Mouse (Mus musculus) embryonic facial prominence, embryonic 11.5 days (tissue): Measurements from ENCODE around the gene Taf4. TPM values are rescaled to one million over a fixed set of nuclear protein-coding genes. Genes with fewer than 3 reads are reported as not detected.

ENCODE experiments used
- ATAC-seq: fragments of 200-750 bp; cut with Nextera tagmentation; replicated peaks from 2 replicates; pipeline ENCODE4 v1.8.0; 2017; ENCODE audit warnings: low read depth; ENCODE audit not compliant: insufficient number of reproducible peaks, low FRiP score, low TSS enrichment
- DNase-seq: peaks from one replicate; pipeline ENCODE4 v3.0.0-alpha.2; 2015; ENCODE audit warnings: low spot score
- H3K27ac ChIP-seq: fragments of 300-500 bp; sonication (generic); replicated peaks from 2 replicates; pipeline ENCODE4 v1.5.1; 2014; ENCODE audit warnings: mild to moderate bottlenecking, low read depth, low read length, control low read depth
- H3K27me3 ChIP-seq: fragments of 300-500 bp; sonication (generic); 2 replicates; pipeline ENCODE4 v1.6.1; 2014; ENCODE audit warnings: mild to moderate bottlenecking, low read length, moderate library complexity, mixed read lengths; ENCODE audit not compliant: control insufficient read depth, insufficient read depth
- H3K36me3 ChIP-seq: fragments of 300-500 bp; sonication (generic); replicated peaks from 2 replicates; pipeline ENCODE4 v1.6.1; 2014; ENCODE audit warnings: low read depth, mild to moderate bottlenecking, low read length, moderate library complexity, mixed read lengths; ENCODE audit not compliant: control insufficient read depth, insufficient read depth
- H3K4me1 ChIP-seq: fragments of 300-500 bp; sonication (generic); 2 replicates; pipeline ENCODE4 v1.6.1; 2014; ENCODE audit warnings: low read length, mixed read lengths; ENCODE audit not compliant: control insufficient read depth, insufficient read depth
- H3K4me2 ChIP-seq: fragments of 300-500 bp; sonication (generic); 2 replicates; pipeline ENCODE4 v1.6.1; 2014; ENCODE audit warnings: low read depth, mild to moderate bottlenecking, control low read depth, low read length, moderate library complexity
- H3K4me3 ChIP-seq: fragments of 300-500 bp; sonication (generic); 2 replicates; pipeline ENCODE4 v1.5.1; 2014; ENCODE audit warnings: low read depth, low read length, control low read depth
- H3K9ac ChIP-seq: fragments of 300-500 bp; sonication (generic); replicated peaks from 2 replicates; pipeline ENCODE4 v1.6.1; 2014; ENCODE audit warnings: mild to moderate bottlenecking, control low read depth, low read length
- H3K9me3 ChIP-seq: fragments of 300-500 bp; sonication (generic); replicated peaks from 2 replicates; pipeline ENCODE4 v1.6.1; 2016; ENCODE audit warnings: mild to moderate bottlenecking, low read length, inconsistent platforms, mixed read lengths; ENCODE audit not compliant: control insufficient read depth
- WGBS: fragments of 180-500 bp; shearing (Covaris S2); extraction: QIAGEN DNeasy Blood & Tissue Kit; methylation state at CpG from one replicate; pipeline ENCODE4 v1.1.7; 2014; 5-methylcytosine and 5-hydroxymethylcytosine counted together
- polyA plus RNA-seq: library from polyadenylated mRNA; unstranded; fragments of >200 nt; fragmentation: Nextera tagmentation; extraction: Ambion mirVana; gene quantifications from 2 replicates; pipeline ENCODE4 v1.2.1, GENCODE M21; 2014

Gene Taf4
- polyA plus RNA-seq: 4.4 and 4.9 TPM in 2 replicates

DNA sequence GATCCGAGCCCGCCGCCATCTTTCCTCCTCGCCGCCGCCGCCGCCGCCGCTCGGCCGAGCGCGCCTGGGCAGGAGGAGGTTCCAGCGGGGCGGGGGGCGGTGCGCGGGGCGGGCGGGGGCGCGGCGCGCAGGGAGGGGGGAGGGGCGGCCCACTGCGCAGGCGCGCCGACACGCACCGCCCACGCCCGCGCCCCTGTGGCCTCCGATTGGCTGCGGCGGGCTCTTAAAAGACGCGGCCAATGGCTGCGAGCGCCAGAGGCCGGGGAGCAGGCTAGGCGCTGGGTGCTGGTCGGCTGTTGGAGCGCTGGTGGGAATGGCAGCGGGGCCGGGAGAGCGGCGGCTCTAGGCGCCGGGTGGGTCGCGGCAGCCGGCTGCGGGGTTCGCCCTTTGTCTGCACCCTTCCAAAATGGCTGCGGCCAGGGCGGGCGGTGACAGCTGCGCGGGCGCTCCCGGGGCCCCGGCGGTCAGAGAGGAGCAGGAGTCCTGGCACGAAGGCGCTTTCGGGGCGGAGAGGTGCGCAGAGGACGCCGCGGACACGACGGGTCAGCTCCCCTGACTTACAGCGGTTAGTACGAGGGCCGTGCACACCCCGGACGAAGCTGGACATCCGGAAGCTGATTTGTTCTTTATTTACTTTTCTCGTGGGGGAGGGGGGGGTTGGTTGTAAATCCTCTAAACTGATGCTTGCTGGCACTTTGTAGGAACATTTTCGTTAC is at the start of gene Taf4:
Gene Taf4, minus strand, starts transcription at position 19 of the 716 bp plus-strand sequence.
- H3K27me3 ChIP-seq: no peaks in the 10 kb centered on the region
- H3K9me3 ChIP-seq: no peaks in the 10 kb centered on the region
- peak; percentile 92 for ATAC-seq
- peaks cover 3% of the 10 kb centered on the region for H3K4me1 ChIP-seq
- peak; percentile 93 for DNase-seq
- peak within 1 kb of the TSS; percentile 100 for H3K4me2 ChIP-seq
- WGBS: under 1% methylated on average over 57 of the region's 84 CpGs
- no peaks in the 10 kb centered on the region for H3K36me3 ChIP-seq
- peak within 1 kb of the TSS; percentile 75 for H3K4me3 ChIP-seq
- H3K27ac ChIP-seq: peak within 1 kb of the TSS; percentile 90
- H3K9ac ChIP-seq: peak within 1 kb of the TSS; percentile 92

DNA sequence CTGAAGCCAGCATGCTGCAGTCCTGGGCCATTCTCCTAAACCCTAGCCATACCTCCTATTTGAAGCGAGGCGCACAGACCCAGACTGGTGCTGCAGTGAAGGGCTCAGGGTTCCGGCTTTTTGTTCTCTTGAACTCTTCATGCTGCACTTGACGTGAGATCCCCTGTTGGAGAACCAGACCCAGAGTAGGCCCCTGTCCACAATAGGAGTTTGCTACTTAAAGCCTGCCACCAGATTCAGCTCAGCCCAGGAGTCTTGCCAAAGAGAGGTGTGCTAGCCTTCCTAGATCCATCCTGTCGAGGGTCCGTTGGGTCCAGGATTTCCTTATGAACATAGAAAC is 49.4 kb upstream of the Taf4 start:
- H3K9me3 ChIP-seq: no peaks in the 10 kb centered on the region
- peak overlapping the region; percentile 90 for H3K4me2 ChIP-seq
- peak overlapping the region; percentile 88 for H3K4me3 ChIP-seq
- peak overlapping the region; percentile 96 for H3K9ac ChIP-seq
- H3K27ac ChIP-seq: peak overlapping the region; percentile 89; the same call in 1 of the 2 replicates
- H3K36me3 ChIP-seq: peaks cover 6% of the 10 kb centered on the region
- no peaks in the 10 kb centered on the region; the same call in 1 of the 2 replicates for H3K4me1 ChIP-seq
- DNase-seq (no peak), ATAC-seq (no peak)
- no peaks in the 10 kb centered on the region; the same call in 1 of the 2 replicates for H3K27me3 ChIP-seq
- 5% methylated on average over 6 of the region's 6 CpGs for WGBS

GRCm38 (mm10) chr2:180025135-180025860 is 48.9 kb upstream of the Taf4 start:
- peaks cover 6% of the 10 kb centered on the region for H3K36me3 ChIP-seq
- H3K4me3 ChIP-seq: peak overlapping the region; percentile 88
- DNase-seq (peak; percentile 55), ATAC-seq (peak; percentile 64)
- no peaks in the 10 kb centered on the region for H3K9me3 ChIP-seq
- WGBS: under 1% methylated on average over 84 of the region's 84 CpGs
- H3K4me1 ChIP-seq: no peaks in the 10 kb centered on the region; the same call in 1 of the 2 replicates
- peak overlapping the region; percentile 96 for H3K9ac ChIP-seq
- H3K27me3 ChIP-seq: no peaks in the 10 kb centered on the region; the same call in 1 of the 2 replicates
- peak overlapping the region; percentile 90 for H3K4me2 ChIP-seq
- peak overlapping the region; percentile 89 for H3K27ac ChIP-seq

DNA sequence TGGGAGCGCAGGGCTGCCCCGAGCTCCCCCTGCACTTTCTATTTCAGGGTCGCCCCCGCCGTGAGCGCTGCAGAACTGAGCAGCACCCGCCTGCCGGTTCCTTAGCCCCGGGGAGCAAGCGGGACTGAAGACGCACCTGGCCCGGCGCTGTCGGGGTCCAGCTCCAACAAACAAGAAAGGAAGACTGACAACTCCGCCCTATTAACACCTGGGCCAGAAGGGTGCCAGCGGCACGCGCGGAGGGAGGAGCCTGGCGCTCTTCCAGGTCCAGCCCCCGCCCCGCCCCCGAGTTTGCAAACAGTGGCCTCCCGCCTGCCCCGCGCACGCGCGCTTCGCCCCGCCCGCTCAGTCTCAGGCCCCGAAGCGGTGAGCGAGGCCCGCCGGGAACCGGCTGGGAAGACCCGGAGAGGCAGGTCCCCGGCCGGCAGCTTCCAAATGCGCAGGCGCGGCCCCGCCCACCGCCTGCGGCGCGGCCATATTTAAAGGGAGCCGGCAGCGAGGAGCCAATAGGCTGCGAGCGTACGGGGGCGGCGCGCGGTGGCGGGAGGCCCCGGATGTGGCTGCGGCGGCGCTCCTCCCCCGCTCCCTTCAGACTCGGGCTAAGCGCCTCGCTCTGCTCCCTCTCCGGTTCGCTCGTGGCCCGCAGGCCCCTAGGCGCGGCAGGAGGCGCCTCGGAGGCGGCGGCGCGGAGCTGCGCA is 48.1 kb upstream of the Taf4 start, which contains the start of gene Lsm14b:
Gene Lsm14b, plus strand, starts transcription at position 587 of the 698 bp plus-strand sequence.
- WGBS: under 1% methylated on average over 69 of the region's 80 CpGs
- Histone ChIP-seq H3K9me3 (no peaks in the 10 kb centered on the region), H3K4me1 (no peaks in the 10 kb centered on the region; the same call in 1 of the 2 replicates), H3K27me3 (no peaks in the 10 kb centered on the region; the same call in 1 of the 2 replicates), H3K36me3 (peaks cover 6% of the 10 kb centered on the region), H3K4me2 (peak within 1 kb of the TSS; percentile 90), H3K4me3 (peak within 1 kb of the TSS; percentile 88), H3K9ac (peak within 1 kb of the TSS; percentile 96), H3K27ac (peak within 1 kb of the TSS; percentile 89)
- peak; percentile 92 for ATAC-seq
- peak; percentile 97 for DNase-seq

DNA sequence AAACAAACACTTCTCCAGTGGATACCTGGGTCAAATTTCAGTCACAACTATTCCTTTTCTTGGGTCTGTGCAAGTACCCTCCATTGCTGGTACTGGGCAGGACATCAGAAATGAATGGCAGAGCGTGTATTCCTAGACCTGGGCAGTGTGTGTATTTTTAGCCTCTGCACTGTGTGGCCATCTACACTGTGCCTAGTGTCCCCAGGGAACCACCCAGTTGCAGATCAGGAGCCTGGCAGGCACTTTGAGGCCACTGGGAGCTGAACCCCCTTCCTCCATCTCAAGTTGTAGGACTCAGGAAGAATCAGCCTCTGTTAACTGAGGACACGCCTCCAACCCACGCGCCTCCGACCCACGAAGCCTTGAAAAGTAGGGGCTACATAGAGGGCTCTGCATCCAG is 46.3 kb upstream of the Taf4 start:
- DNase-seq: no peak
- Histone ChIP-seq H3K9me3 (no peaks in the 10 kb centered on the region), H3K4me3 (no peak overlapping the region), H3K27ac (no peak overlapping the region), H3K36me3 (peaks cover 1% of the 10 kb centered on the region; the same call in 1 of the 2 replicates), H3K27me3 (no peaks in the 10 kb centered on the region; the same call in 1 of the 2 replicates), H3K9ac (no peak overlapping the region), H3K4me1 (no peaks in the 10 kb centered on the region; the same call in 1 of the 2 replicates), H3K4me2 (no peak overlapping the region)
- WGBS: 58% methylated on average over 6 of the region's 6 CpGs
- ATAC-seq: no peak

DNA sequence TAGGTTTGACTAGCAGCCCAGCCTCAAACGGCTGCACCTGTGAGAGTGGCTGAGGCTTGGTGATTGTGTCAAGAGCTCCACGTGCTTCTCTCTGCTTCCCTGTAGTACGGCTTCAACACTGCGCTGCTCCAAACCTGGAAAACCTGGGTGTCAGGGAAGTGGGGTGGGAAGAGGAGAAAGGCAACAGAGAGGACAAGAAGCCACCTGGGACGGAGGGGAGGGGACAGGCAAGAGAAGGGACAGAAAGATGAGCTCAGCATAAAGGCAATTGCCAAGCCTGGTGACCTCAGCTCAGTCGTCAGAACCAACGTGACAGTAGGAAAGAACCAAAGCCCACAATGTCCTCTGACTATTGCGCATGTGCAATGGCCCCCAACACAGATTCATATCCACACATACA is 44.5 kb upstream of the Taf4 start:
- H3K27ac ChIP-seq: no peak overlapping the region
- ATAC-seq: no peak
- no peaks in the 10 kb centered on the region for H3K9me3 ChIP-seq
- no peak overlapping the region for H3K4me3 ChIP-seq
- H3K9ac ChIP-seq: no peak overlapping the region
- no peak for DNase-seq
- no peaks in the 10 kb centered on the region for H3K36me3 ChIP-seq
- 84% methylated on average over 8 of the region's 8 CpGs for WGBS
- no peaks in the 10 kb centered on the region for H3K4me1 ChIP-seq
- no peak overlapping the region for H3K4me2 ChIP-seq
- no peaks in the 10 kb centered on the region; the same call in 1 of the 2 replicates for H3K27me3 ChIP-seq

GRCm38 (mm10) chr2:180020091-180020661 is 43.7 kb upstream of the Taf4 start:
- H3K27me3 ChIP-seq: no peaks in the 10 kb centered on the region; the same call in 1 of the 2 replicates
- H3K27ac ChIP-seq: no peak overlapping the region
- H3K9me3 ChIP-seq: no peaks in the 10 kb centered on the region
- 75% methylated on average over 7 of the region's 7 CpGs for WGBS
- no peak overlapping the region for H3K4me2 ChIP-seq
- no peak for DNase-seq
- H3K4me1 ChIP-seq: no peaks in the 10 kb centered on the region
- H3K4me3 ChIP-seq: no peak overlapping the region
- no peaks in the 10 kb centered on the region for H3K36me3 ChIP-seq
- ATAC-seq: no peak
- no peak overlapping the region for H3K9ac ChIP-seq
